Mouse (Mus musculus) neural tube, embryonic 12.5 days (tissue): ENCODE results near the gene Lrrc26. TPM values are rescaled to one million over a fixed set of nuclear protein-coding genes. Genes with fewer than 3 reads are reported as not detected.
A peak's percentile ranks its signal among the peaks of the same experiment; 100 is the strongest.

ENCODE experiments used
- ATAC-seq: fragments of 200-750 bp; cut with Nextera tagmentation; 2 replicates; pipeline ENCODE4 v1.8.0; 2017; ENCODE audit warnings: low read depth, mild to moderate bottlenecking, moderate TSS enrichment, moderate library complexity; ENCODE audit not compliant: low FRiP score
- H3K27ac ChIP-seq: fragments of 300-500 bp; sonication (generic); 2 replicates; pipeline ENCODE4 v1.5.1; 2016
- H3K27me3 ChIP-seq: fragments of 300-500 bp; sonication (generic); replicated peaks from 2 replicates; pipeline ENCODE4 v1.6.1; 2016; ENCODE audit warnings: mild to moderate bottlenecking
- H3K36me3 ChIP-seq: fragments of 300-500 bp; sonication (generic); 2 replicates; pipeline ENCODE4 v1.6.1; 2016; ENCODE audit warnings: mild to moderate bottlenecking
- H3K4me1 ChIP-seq: fragments of 300-500 bp; sonication (generic); 2 replicates; pipeline ENCODE4 v1.6.1; 2016
- H3K4me2 ChIP-seq: fragments of 300-500 bp; sonication (generic); replicated peaks from 2 replicates; pipeline ENCODE4 v1.6.1; 2016; ENCODE audit warnings: mild to moderate bottlenecking
- H3K4me3 ChIP-seq: fragments of 300-500 bp; sonication (generic); 2 replicates; pipeline ENCODE4 v1.5.1; 2016
- H3K9ac ChIP-seq: fragments of 300-500 bp; sonication (generic); 2 replicates; pipeline ENCODE4 v1.6.1; 2016; ENCODE audit warnings: mild to moderate bottlenecking
- H3K9me3 ChIP-seq: fragments of 300-500 bp; sonication (generic); 2 replicates; pipeline ENCODE4 v1.6.1; 2016; ENCODE audit warnings: mild to moderate bottlenecking
- WGBS: fragments of 180-500 bp; shearing (Covaris S2); methylation state at CpG from one replicate; pipeline ENCODE4 v1.1.7; 2016; 5-methylcytosine and 5-hydroxymethylcytosine counted together
- polyA plus RNA-seq: library from polyadenylated mRNA; unstranded; fragments of >200 nt; fragmentation: Nextera tagmentation; extraction: Ambion mirVana; gene quantifications from 2 replicates; pipeline ENCODE4 v1.2.1, GENCODE M21; 2016

Gene Lrrc26
- polyA plus RNA-seq, 1 experiment from 2014 or later: not detected

DNA sequence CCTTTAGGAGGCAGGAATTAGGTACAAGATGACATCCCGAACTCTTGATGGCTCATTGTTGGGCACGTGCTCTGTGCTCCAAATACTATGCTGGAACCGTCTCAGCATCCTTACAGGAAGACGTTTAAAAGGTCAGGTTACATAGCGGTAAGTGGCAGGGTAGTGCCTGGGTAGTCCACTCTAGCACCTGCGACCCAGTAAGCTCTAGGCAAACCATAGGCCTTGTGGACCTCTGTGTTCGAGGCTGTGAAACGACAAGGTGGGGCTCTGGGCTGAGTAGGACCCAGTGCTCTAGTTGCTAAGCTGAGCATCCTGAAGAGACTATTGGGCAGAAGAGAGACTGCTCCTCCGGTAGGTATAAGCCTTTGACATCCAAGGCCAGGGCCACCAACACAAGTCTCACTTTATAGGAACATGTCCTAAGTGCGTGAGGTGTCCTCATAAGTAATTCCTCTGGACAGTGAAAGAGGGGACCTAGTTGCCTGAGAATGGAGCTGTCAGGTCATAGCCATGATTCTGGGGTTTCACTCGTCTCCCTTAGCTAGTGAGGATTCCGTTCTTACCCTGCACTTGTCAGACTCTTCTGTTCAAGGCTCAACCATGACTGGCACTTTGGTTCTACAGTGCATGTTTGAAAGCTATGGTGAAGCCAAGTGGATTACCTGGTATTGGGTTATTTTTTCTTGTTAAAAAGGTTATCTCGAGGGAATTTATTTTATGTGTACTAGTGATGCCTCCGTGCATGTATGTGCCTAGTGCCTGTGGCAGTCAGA lies 16.1 kb downstream of the Lrrc26 start:
- H3K4me1 ChIP-seq: peaks cover 13% of the 10 kb centered on the region; the same call in 1 of the 2 replicates
- peak overlapping the region; percentile 39; the same call in 1 of the 2 replicates for H3K4me3 ChIP-seq
- no peaks in the 10 kb centered on the region for H3K9me3 ChIP-seq
- H3K27ac ChIP-seq: no peak overlapping the region
- peak; percentile 39; the same call in 1 of the 2 replicates for ATAC-seq
- peaks cover 79% of the 10 kb centered on the region for H3K27me3 ChIP-seq
- H3K9ac ChIP-seq: peak overlapping the region; percentile 56
- WGBS: 49% methylated on average over 14 of the region's 14 CpGs
- H3K4me2 ChIP-seq: peak overlapping the region; percentile 85
- no peaks in the 10 kb centered on the region for H3K36me3 ChIP-seq

DNA sequence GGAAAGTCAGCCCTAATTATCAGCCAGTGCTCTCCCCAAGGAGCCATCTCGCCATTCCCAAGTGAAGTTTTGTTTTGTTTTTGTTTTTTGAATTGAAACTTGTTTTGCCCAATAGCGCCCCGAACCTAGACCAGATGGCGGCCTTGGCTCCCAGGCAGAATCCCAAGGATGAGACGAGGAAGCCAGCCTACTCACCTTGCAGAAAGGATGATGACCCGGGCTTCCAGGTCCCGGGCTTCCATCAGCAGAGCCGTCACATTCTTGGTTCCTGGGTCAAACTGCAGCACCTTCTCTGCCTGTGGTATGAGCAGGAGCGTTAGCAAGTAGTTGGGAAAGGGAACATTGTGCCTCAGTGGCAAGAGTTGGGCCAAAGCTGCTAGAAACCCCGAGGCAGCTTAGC lies 20.5 kb downstream of the Lrrc26 start:
- H3K9me3 ChIP-seq: no peaks in the 10 kb centered on the region
- 55% methylated on average over 10 of the region's 10 CpGs for WGBS
- H3K4me3 ChIP-seq: no peak overlapping the region
- no peak overlapping the region for H3K4me2 ChIP-seq
- peaks cover 93% of the 10 kb centered on the region for H3K27me3 ChIP-seq
- H3K4me1 ChIP-seq: 0 out of 2 replicates have a peak, but pooled peaks cover 5% of the 10 kb centered on the region
- H3K27ac ChIP-seq: no peak overlapping the region
- no peak for ATAC-seq
- H3K36me3 ChIP-seq: no peaks in the 10 kb centered on the region
- H3K9ac ChIP-seq: no peak overlapping the region

DNA sequence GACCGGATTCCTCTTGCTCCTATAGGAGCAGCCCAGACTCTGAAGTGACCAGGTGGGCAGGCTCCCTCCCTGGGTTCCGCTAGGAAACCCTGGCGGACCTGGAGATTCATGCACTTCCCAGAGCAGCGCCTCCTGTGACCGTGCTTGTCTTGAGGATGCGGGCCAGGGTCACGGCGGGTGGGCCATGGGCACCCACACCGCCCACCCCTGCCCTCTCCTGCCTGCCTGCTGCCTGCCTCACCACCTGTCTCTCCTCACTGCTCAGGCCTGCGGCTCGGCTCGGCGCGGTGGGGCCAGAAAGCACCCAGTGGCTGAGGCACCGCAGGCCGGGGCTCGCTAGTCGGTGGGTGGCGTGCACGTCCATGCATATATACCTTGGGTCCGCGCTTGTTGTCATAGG lies 21.3 kb downstream of the Lrrc26 start:
- 1% methylated on average over 22 of the region's 22 CpGs for WGBS
- Histone ChIP-seq H3K4me1 (no peaks in the 10 kb centered on the region), H3K4me3 (peak overlapping the region; percentile 11; the same call in 1 of the 2 replicates), H3K9me3 (no peaks in the 10 kb centered on the region), H3K27me3 (peaks cover 93% of the 10 kb centered on the region), H3K9ac (no peak overlapping the region), H3K4me2 (no peak overlapping the region), H3K36me3 (no peaks in the 10 kb centered on the region), H3K27ac (no peak overlapping the region)
- no peak for ATAC-seq

DNA sequence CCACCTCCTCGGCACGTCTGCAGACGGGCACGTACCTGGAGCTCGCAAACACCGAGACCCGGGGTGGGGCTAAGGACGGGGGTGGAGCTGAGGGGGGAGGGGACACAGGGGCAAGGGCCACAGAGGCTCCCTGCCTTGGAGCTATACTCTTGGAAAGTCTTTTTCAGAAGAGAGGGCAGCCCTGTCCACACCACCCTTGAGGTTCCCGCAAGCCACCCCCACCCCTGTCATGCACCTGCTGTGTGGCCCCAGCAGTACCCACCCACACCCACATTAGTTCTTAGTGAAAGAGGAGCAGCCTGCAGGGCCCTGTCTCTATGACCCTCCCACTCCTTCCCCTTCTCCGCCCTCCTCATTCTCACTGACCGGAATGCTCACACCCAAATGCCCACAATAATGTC lies 21.8 kb downstream of the Lrrc26 start:
- Histone ChIP-seq H3K36me3 (no peaks in the 10 kb centered on the region), H3K4me2 (no peak overlapping the region), H3K4me1 (no peaks in the 10 kb centered on the region), H3K4me3 (no peak overlapping the region), H3K9ac (no peak overlapping the region), H3K9me3 (no peaks in the 10 kb centered on the region), H3K27ac (no peak overlapping the region), H3K27me3 (peaks cover 93% of the 10 kb centered on the region)
- 5% methylated on average over 11 of the region's 11 CpGs for WGBS
- no peak for ATAC-seq

DNA sequence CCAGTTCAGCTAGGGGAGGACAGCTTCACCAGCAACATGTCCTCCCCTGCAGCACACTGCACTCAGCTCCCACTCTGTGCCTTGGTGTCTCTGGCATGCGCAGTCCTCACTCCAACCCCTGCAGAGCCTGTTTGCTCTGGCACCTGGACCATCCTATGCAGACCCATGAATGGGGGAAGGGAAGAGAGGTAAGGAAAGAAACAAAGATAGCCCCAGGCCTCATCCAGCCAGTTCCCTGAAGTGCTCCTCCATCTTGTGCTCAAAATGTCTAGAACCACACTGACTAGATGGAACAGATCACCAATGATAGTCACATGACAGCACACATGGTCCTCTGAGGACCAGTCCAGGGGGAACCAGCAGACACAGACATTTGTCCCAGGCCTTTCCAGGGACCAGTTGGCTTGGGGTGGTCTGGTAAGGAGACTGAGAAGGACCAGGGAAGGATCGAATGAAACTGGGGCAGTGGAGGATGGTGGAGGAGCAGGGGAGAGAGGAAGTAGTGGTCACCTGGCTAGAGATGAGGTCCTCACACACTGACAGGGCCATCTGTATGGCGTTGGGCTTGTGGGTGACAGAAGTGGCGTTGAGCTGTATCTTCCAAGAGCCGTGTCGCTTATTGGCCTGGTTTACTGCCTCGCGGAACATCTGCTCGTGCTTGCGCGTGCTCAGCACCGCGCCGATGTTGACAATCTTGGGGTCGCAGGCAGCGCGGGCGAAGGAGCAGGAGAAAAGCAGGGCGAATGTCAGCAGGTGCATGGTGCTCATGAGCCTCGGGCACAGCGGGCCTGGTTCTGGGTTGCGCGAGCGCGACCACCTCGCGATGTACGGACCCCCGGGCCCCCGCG lies 28.6 kb downstream of the Lrrc26 start:
- ATAC-seq: peak; percentile 56
- Histone ChIP-seq H3K9me3 (no peaks in the 10 kb centered on the region), H3K27ac (no peak overlapping the region), H3K4me2 (peak overlapping the region; percentile 72), H3K9ac (peak overlapping the region; percentile 47; the same call in 1 of the 2 replicates), H3K4me3 (peak overlapping the region; percentile 41), H3K4me1 (0 out of 2 replicates have a peak, but pooled peaks cover 6% of the 10 kb centered on the region), H3K36me3 (no peaks in the 10 kb centered on the region), H3K27me3 (peaks cover 66% of the 10 kb centered on the region)
- WGBS: 5% methylated on average over 31 of the region's 31 CpGs

DNA sequence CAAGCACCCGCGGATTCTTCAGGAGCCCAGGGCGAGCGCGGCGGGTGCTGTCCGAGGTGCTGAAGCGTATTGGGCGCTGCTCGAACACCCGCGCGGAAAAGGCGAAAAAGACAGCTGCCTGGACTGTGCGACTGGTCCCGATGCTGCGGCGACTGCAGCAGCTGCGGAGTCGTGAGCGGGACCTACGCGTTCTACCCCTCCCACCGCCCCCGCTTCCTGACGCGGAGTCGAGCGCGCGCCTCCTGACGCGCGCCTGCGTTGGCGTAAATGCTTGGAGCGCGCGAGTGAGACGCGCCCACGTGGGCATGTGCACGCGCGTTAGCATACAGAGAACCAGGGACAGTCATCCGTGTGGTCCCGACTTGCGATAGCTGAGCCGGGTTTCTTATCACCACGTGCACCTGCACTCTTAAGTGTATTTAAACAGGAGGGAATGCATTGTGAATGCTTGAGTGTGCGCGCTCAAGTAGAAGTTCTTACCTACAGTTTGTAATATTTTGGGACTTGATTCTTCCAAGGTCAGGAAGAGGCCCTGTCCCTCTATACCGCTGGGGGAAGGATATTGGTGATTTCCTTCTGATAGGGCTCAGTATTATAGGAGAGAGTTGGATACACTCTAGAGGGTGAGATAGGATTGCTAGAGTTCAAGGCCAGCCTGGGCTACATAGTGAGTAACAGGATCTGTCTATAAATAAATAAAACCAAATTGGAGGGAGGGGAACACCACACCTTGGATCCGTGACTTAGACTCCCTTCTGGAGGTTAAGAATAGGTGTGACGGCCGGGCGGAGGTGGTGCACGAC lies 29.5 kb downstream of the Lrrc26 start, which contains the start of gene Grin1:
Gene Grin1 (minus strand): TSS at position 217 of the 803 bp plus-strand sequence.
- Histone ChIP-seq H3K4me2 (peak within 1 kb of the TSS; percentile 72), H3K27ac (no peak within 1 kb of the TSS), H3K9ac (peak within 1 kb of the TSS; percentile 47; the same call in 1 of the 2 replicates), H3K27me3 (peaks cover 59% of the 10 kb centered on the region), H3K9me3 (no peaks in the 10 kb centered on the region), H3K4me1 (0 out of 2 replicates have a peak, but pooled peaks cover 6% of the 10 kb centered on the region), H3K36me3 (no peaks in the 10 kb centered on the region), H3K4me3 (peak within 1 kb of the TSS; percentile 41)
- 10% methylated on average over 58 of the region's 58 CpGs for WGBS
- ATAC-seq: peak; percentile 76

DNA sequence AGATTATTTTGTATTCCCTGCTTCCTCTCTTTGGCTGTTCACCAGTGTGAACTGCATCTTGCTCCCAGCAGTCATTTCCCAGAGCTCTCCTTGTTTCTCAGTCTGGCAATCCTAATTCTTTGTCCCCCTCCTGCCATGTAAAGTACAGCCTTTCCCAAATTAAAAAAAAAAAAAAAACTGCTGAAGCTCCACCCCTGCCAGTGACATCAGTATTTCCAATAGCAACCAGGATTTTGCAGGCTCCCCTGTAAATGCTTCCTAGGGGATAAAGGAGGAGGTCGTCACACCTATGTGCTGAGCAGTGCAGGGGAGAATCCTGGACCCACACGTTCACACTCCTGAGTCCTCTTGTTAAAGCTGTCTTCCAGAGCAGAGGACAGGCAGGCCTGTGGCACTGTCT lies 30.4 kb downstream of the Lrrc26 start:
- H3K27me3 ChIP-seq: peaks cover 51% of the 10 kb centered on the region
- no peak overlapping the region for H3K4me3 ChIP-seq
- H3K27ac ChIP-seq: no peak overlapping the region
- H3K9me3 ChIP-seq: no peaks in the 10 kb centered on the region
- 39% methylated on average over 2 of the region's 2 CpGs for WGBS
- no peak for ATAC-seq
- H3K4me1 ChIP-seq: 0 out of 2 replicates have a peak, but pooled peaks cover 6% of the 10 kb centered on the region
- no peak overlapping the region for H3K9ac ChIP-seq
- no peaks in the 10 kb centered on the region for H3K36me3 ChIP-seq
- no peak overlapping the region for H3K4me2 ChIP-seq

DNA sequence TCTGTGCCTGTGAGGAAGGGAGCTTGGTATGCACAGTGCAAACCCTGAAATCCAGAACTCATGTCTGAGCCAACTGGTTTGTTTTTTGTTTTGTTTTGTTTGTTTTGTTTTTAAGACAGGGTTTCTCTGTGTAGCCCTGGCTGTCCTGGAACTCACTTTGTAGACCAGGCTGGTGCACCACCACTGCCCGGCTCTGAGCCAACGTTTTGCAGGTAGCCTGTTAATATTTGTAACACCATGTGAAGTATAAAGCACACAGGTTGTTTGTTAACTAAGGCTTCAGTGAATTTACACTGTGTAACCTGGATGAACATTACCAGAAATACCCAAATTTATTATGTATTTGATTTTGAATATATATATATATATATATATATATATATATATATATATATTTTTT lies 36.3 kb downstream of the Lrrc26 start:
- H3K36me3 ChIP-seq: no peaks in the 10 kb centered on the region
- H3K4me1 ChIP-seq: 0 out of 2 replicates have a peak, but pooled peaks cover under 1% of the 10 kb centered on the region
- H3K4me3 ChIP-seq: no peak overlapping the region
- H3K27ac ChIP-seq: no peak overlapping the region
- no peaks in the 10 kb centered on the region for H3K9me3 ChIP-seq
- H3K27me3 ChIP-seq: no peaks in the 10 kb centered on the region
- no peak overlapping the region for H3K4me2 ChIP-seq
- 86% methylated on average over 2 of the region's 2 CpGs for WGBS
- ATAC-seq: no peak
- H3K9ac ChIP-seq: no peak overlapping the region

DNA sequence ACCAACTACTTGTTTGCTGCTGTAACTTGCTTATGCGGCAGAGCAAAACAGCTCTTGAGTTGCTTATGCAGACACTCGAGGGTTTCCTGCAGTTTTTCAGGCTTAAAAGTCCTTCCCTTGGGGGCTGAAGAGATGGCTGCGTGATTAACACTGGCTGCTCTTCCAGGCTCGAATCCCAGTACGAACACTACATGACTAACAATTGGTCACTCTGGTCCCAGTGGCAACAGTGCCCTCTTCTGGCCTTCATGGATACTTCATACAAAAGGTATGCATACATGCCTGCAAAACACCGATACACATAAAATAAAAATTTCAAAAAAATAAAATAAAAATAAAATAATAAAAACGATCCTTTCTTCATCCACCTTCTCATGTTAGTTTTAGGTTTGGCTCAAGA lies 38.7 kb downstream of the Lrrc26 start:
- no peak for ATAC-seq
- no peak overlapping the region for H3K4me3 ChIP-seq

DNA sequence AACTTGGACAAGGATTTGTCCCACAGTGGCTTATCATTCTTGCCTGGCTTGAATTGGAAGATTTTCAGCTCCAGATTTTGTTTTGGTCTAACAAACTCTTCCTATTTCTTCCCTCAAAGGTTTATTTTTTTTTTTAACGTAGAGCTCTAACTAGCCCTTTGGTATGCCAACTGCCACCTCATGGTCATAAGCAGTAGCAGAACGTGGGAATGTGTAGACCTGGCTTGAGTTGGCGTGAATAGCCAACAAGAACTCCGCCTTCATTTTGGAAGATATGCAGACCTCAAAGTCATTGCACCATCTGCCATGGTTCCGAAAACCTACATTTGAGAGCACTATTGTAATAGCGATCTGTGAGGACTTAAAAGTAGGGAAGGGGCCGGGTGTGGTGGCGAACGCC lies 41.8 kb downstream of the Lrrc26 start:
- H3K4me3 ChIP-seq: peak overlapping the region; percentile 86
- H3K4me2 ChIP-seq: peak overlapping the region; percentile 95
- H3K27me3 ChIP-seq: no peaks in the 10 kb centered on the region
- H3K4me1 ChIP-seq: peaks cover 17% of the 10 kb centered on the region
- H3K36me3 ChIP-seq: peaks cover 25% of the 10 kb centered on the region
- no peaks in the 10 kb centered on the region for H3K9me3 ChIP-seq
- 60% methylated on average over 9 of the region's 9 CpGs for WGBS
- ATAC-seq: no peak
- H3K27ac ChIP-seq: no peak overlapping the region
- no peak overlapping the region; the same call in 1 of the 2 replicates for H3K9ac ChIP-seq

More for the DNA sequence above, 38.7 kb downstream of the Lrrc26 start:
- Histone ChIP-seq H3K27me3 (no peaks in the 10 kb centered on the region), H3K9ac (no peak overlapping the region), H3K9me3 (no peaks in the 10 kb centered on the region), H3K36me3 (no peaks in the 10 kb centered on the region), H3K4me2 (no peak overlapping the region), H3K4me1 (peaks cover 12% of the 10 kb centered on the region), H3K27ac (no peak overlapping the region)
- WGBS: 33% methylated on average over 7 of the region's 7 CpGs

DNA sequence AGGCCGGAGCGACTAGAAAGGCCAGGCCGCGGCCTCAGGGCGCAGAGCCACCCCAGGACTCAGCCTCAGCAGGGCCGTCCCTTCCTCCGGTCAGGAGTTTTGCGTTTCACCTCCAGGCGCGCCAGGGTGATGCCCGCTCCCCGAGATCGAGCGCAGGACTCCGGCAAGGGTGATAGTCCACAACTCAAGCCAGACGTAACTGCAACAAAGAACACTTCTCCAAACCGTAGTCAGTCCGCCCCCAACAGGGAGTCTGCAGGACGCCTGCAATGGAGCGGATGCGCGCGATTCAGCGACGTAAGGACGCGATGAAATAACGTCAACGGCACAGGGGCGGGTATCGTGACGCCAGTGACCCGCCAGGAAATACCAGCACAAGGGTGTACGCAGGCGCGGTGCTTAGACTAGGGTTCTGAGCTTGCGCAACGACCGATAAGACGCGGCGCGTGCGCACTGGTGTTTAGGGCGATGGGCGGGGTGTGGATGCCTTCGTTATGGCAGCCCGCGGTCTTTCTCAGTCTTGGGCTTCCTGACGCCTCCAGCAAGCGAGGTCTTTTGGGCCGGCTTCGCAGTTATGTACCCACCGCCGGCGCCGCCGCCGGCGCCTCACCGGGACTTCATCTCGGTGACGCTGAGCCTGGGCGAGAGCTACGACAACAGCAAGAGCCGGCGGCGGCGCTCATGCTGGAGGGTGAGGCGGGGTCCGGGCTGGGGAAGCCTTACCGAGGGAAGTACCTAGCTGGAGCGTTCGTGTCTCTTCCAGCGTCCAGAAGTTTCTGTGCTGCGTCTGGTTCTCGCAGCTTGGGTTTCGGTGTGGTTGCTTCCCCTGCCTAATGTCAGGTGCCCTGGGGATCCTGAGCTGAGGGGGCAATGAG lies 42.8 kb downstream of the Lrrc26 start, which contains the start of gene Man1b1:
Gene Man1b1 (plus strand): TSS at position 53 of the 875 bp plus-strand sequence.
- Histone ChIP-seq H3K27me3 (no peaks in the 10 kb centered on the region), H3K36me3 (peaks cover 36% of the 10 kb centered on the region), H3K27ac (peak within 1 kb of the TSS; percentile 77), H3K4me3 (peak within 1 kb of the TSS; percentile 86), H3K4me2 (peak within 1 kb of the TSS; percentile 95), H3K9me3 (no peaks in the 10 kb centered on the region), H3K9ac (peak within 1 kb of the TSS; percentile 85), H3K4me1 (peaks cover 17% of the 10 kb centered on the region)
- peak; percentile 97 for ATAC-seq
- under 1% methylated on average over 78 of the region's 78 CpGs for WGBS
